Mouse (Mus musculus) limb, embryonic 15.5 days (tissue): ENCODE measurements around the gene Surf1. TPM values are rescaled to one million over a fixed set of nuclear protein-coding genes. Genes with fewer than 3 reads are reported as not detected.

Experiments
- ATAC-seq: fragments of 200-750 bp; cut with Nextera tagmentation; 2 replicates; pipeline ENCODE4 v1.8.0; 2017; ENCODE audit warnings: low read depth, moderate TSS enrichment; ENCODE audit not compliant: insufficient number of reproducible peaks, low FRiP score, low TSS enrichment
- H3K27ac ChIP-seq: fragments of 300-500 bp; sonication (generic); 2 replicates; pipeline ENCODE4 v1.5.1; 2015; ENCODE audit warnings: moderate library complexity, mild to moderate bottlenecking, inconsistent platforms
- H3K27me3 ChIP-seq: fragments of 300-500 bp; sonication (generic); 2 replicates; pipeline ENCODE4 v1.6.1; 2015; ENCODE audit warnings: inconsistent platforms
- H3K36me3 ChIP-seq: fragments of 300-500 bp; sonication (generic); 2 replicates; pipeline ENCODE4 v1.6.1; 2015; ENCODE audit warnings: inconsistent platforms
- H3K4me1 ChIP-seq: fragments of 300-500 bp; sonication (generic); 2 replicates; pipeline ENCODE4 v1.6.1; 2015; ENCODE audit warnings: inconsistent platforms
- H3K4me2 ChIP-seq: fragments of 300-500 bp; sonication (generic); 2 replicates; pipeline ENCODE4 v1.6.1; 2015; ENCODE audit warnings: mild to moderate bottlenecking, inconsistent platforms
- H3K4me3 ChIP-seq: fragments of 300-500 bp; sonication (generic); 2 replicates; pipeline ENCODE4 v1.5.1; 2015; ENCODE audit warnings: mild to moderate bottlenecking, inconsistent platforms
- H3K9ac ChIP-seq: fragments of 300-500 bp; sonication (generic); 2 replicates; pipeline ENCODE4 v1.6.1; 2015; ENCODE audit warnings: inconsistent platforms
- H3K9me3 ChIP-seq: fragments of 300-500 bp; sonication (generic); 2 replicates; pipeline ENCODE4 v1.6.1; 2016; ENCODE audit warnings: inconsistent platforms
- WGBS: fragments of 180-500 bp; shearing (Covaris S2); methylation state at CpG from one replicate; pipeline ENCODE4 v1.1.7; 2015; 5-methylcytosine and 5-hydroxymethylcytosine counted together
- polyA plus RNA-seq: library from polyadenylated mRNA; unstranded; fragments of >200 nt; fragmentation: Nextera tagmentation; extraction: Ambion mirVana; gene quantifications from 2 replicates; pipeline ENCODE4 v1.2.1, GENCODE M21; 2015

Gene Surf1
- polyA plus RNA-seq, 1 experiment from 2014 or later = 58.0 TPM

- H3K9me3 ChIP-seq = no peaks in the 10 kb centered on the region
- H3K27ac ChIP-seq = no peak overlapping the region
- ATAC-seq = no peak
- peaks cover 68% of the 10 kb centered on the region for H3K36me3 ChIP-seq
- peaks cover 30% of the 10 kb centered on the region for H3K4me1 ChIP-seq
- H3K9ac ChIP-seq = no peak overlapping the region
- no peak overlapping the region for H3K4me2 ChIP-seq
- 88% methylated on average over 3 of the region's 3 CpGs for WGBS
- H3K27me3 ChIP-seq = no peaks in the 10 kb centered on the region
- H3K4me3 ChIP-seq = no peak overlapping the region
These were observed 3.4 kb upstream of the Surf1 start for GRCm38 (mm10) chr2:26919684-26920083.

- H3K4me3 ChIP-seq = peak overlapping the region; percentile 68
- H3K9me3 ChIP-seq = no peaks in the 10 kb centered on the region
- WGBS = 2% methylated on average over 13 of the region's 13 CpGs
- H3K4me2 ChIP-seq = peak overlapping the region; percentile 95
- ATAC-seq = no peak
- peak overlapping the region; percentile 70 for H3K9ac ChIP-seq
- no peaks in the 10 kb centered on the region for H3K27me3 ChIP-seq
- H3K4me1 ChIP-seq = peaks cover 43% of the 10 kb centered on the region
- peaks cover 68% of the 10 kb centered on the region for H3K36me3 ChIP-seq
- peak overlapping the region; percentile 78 for H3K27ac ChIP-seq
These were observed 408 bp upstream of the Surf1 start for GRCm38 (mm10) chr2:26916738-26917137.

GRCm38 (mm10) chr2:26914148-26914941 is 2.0 kb downstream of the Surf1 start:
- 0 out of 2 replicates have a peak overlapping the region, but pooled peaks have one; percentile 0 for H3K27ac ChIP-seq
- H3K9ac ChIP-seq = no peak overlapping the region
- H3K36me3 ChIP-seq = peaks cover 49% of the 10 kb centered on the region
- ATAC-seq = no peak
- WGBS = 59% methylated on average over 8 of the region's 8 CpGs
- H3K4me2 ChIP-seq = no peak overlapping the region
- peak overlapping the region; percentile 8; the same call in 1 of the 2 replicates for H3K4me3 ChIP-seq
- H3K27me3 ChIP-seq = no peaks in the 10 kb centered on the region
- H3K9me3 ChIP-seq = no peaks in the 10 kb centered on the region
- H3K4me1 ChIP-seq = peaks cover 48% of the 10 kb centered on the region

- Histone ChIP-seq H3K9ac (no peak overlapping the region), H3K27me3 (no peaks in the 10 kb centered on the region), H3K4me3 (no peak overlapping the region), H3K27ac (no peak overlapping the region), H3K36me3 (peaks cover 42% of the 10 kb centered on the region), H3K4me1 (peaks cover 56% of the 10 kb centered on the region), H3K4me2 (no peak overlapping the region), H3K9me3 (no peaks in the 10 kb centered on the region)
- 78% methylated on average over 17 of the region's 17 CpGs for WGBS
- ATAC-seq = no peak
These were observed 2.7 kb downstream of the Surf1 start for GRCm38 (mm10) chr2:26913416-26914147.

- no peaks in the 10 kb centered on the region for H3K27me3 ChIP-seq
- H3K9me3 ChIP-seq = no peaks in the 10 kb centered on the region
- H3K36me3 ChIP-seq = peaks cover 48% of the 10 kb centered on the region
- no peak for ATAC-seq
- 64% methylated on average over 5 of the region's 5 CpGs for WGBS
- H3K4me3 ChIP-seq = peak overlapping the region; percentile 77
- peak overlapping the region; percentile 82 for H3K4me2 ChIP-seq
- peaks cover 49% of the 10 kb centered on the region for H3K4me1 ChIP-seq
- no peak overlapping the region for H3K27ac ChIP-seq
- H3K9ac ChIP-seq = peak overlapping the region; percentile 8; the same call in 1 of the 2 replicates
These were observed 4.0 kb downstream of the Surf1 start for GRCm38 (mm10) chr2:26912253-26912770.

- no peaks in the 10 kb centered on the region for H3K9me3 ChIP-seq
- peaks cover 59% of the 10 kb centered on the region for H3K36me3 ChIP-seq
- H3K9ac ChIP-seq = peak overlapping the region; percentile 91
- peak overlapping the region; percentile 82 for H3K4me2 ChIP-seq
- peak overlapping the region; percentile 95 for H3K27ac ChIP-seq
- peak overlapping the region; percentile 77 for H3K4me3 ChIP-seq
- ATAC-seq = peak; percentile 15; the same call in 1 of the 2 replicates
- 0% methylated on average over 37 of the region's 37 CpGs for WGBS
- peaks cover 41% of the 10 kb centered on the region for H3K4me1 ChIP-seq
- H3K27me3 ChIP-seq = no peaks in the 10 kb centered on the region
These were observed 5.2 kb downstream of the Surf1 start for GRCm38 (mm10) chr2:26910994-26911765.

GRCm38 (mm10) chr2:26910124-26910993 is 6.0 kb downstream of the Surf1 start, which contains the start of the genes Med22 and Rpl7a:
TSS of gene Med22 (minus strand) at chr2:26910677.
TSS of gene Rpl7a (plus strand) at chr2:26910764.
- H3K9me3 ChIP-seq = no peaks in the 10 kb centered on the region
- H3K4me3 ChIP-seq = peak within 1 kb of the TSS; percentile 77
- H3K4me2 ChIP-seq = peak within 1 kb of the TSS; percentile 82
- ATAC-seq = peak; percentile 93
- WGBS = under 1% methylated on average over 71 of the region's 74 CpGs
- H3K27me3 ChIP-seq = no peaks in the 10 kb centered on the region
- peaks cover 67% of the 10 kb centered on the region for H3K36me3 ChIP-seq
- peaks cover 35% of the 10 kb centered on the region for H3K4me1 ChIP-seq
- H3K9ac ChIP-seq = peak within 1 kb of the TSS; percentile 91
- peak within 1 kb of the TSS; percentile 95 for H3K27ac ChIP-seq

- H3K4me3 ChIP-seq = peak overlapping the region; percentile 77
These were observed 6.9 kb downstream of the Surf1 start for GRCm38 (mm10) chr2:26909387-26909784.

GRCm38 (mm10) chr2:26908710-26909386 is 7.5 kb downstream of the Surf1 start:
- ATAC-seq = no peak
- H3K4me2 ChIP-seq = peak overlapping the region; percentile 50
- peak overlapping the region; percentile 55; the same call in 1 of the 2 replicates for H3K9ac ChIP-seq
- no peak overlapping the region for H3K27ac ChIP-seq
- H3K4me1 ChIP-seq = peaks cover 29% of the 10 kb centered on the region
- peaks cover 67% of the 10 kb centered on the region for H3K36me3 ChIP-seq
- H3K27me3 ChIP-seq = no peaks in the 10 kb centered on the region
- no peaks in the 10 kb centered on the region for H3K9me3 ChIP-seq
- H3K4me3 ChIP-seq = peak overlapping the region; percentile 77
- WGBS = 84% methylated on average over 18 of the region's 18 CpGs

More at GRCm38 (mm10) chr2:26909387-26909784, 6.9 kb downstream of the Surf1 start:
- Histone ChIP-seq H3K27me3 (no peaks in the 10 kb centered on the region), H3K9ac (peak overlapping the region; percentile 55), H3K4me1 (peaks cover 27% of the 10 kb centered on the region), H3K36me3 (peaks cover 69% of the 10 kb centered on the region), H3K9me3 (no peaks in the 10 kb centered on the region), H3K4me2 (peak overlapping the region; percentile 50), H3K27ac (peak overlapping the region; percentile 95; the same call in 1 of the 2 replicates)
- no peak for ATAC-seq

GRCm38 (mm10) chr2:26907109-26907508 is 9.2 kb downstream of the Surf1 start:
- Histone ChIP-seq H3K4me1 (peaks cover 34% of the 10 kb centered on the region), H3K9me3 (no peaks in the 10 kb centered on the region), H3K27ac (no peak overlapping the region), H3K27me3 (no peaks in the 10 kb centered on the region), H3K4me3 (no peak overlapping the region), H3K36me3 (peaks cover 49% of the 10 kb centered on the region), H3K4me2 (no peak overlapping the region), H3K9ac (no peak overlapping the region)
- ATAC-seq = no peak
- 62% methylated on average over 4 of the region's 4 CpGs for WGBS
